Mouse (Mus musculus): ENCODE data around the gene Napsa.

Napsa gene

DNA sequence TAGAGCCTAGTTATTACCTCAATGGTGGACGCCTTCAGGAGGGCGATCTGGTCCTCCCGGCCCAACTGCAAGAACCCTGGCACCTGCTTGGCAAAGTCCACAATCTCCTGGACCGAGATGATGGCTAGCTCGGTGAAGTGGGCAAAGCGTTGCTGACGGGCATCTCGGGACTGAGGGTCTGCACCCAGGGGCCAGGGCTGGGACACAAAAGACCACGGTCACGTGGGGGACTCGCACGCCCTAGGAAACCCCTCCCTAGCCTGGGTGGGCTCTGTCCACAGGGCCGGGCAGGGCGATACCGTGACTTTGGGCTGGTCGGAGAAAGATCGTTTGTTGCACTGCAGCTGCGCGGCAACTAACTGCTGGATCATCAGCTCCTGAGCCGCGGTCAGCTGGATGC, 20.9 kb upstream of the Napsa start:
- no peaks in the 10 kb centered on the region for H3K27me3 ChIP-seq (ENCODE audit: control insufficient read depth, insufficient read depth, low read length, poor library complexity, severe bottlenecking)
- DNase-seq (ENCODE audit: low read depth, low spot score), result no peak
- H3K36me3 ChIP-seq (ENCODE audit: control insufficient read depth, insufficient read depth, low read length, poor library complexity, severe bottlenecking), result peaks cover 18% of the 10 kb centered on the region

- Histone ChIP-seq H3K27me3 (ENCODE audit: control insufficient read depth, insufficient read depth, low read length, poor library complexity, severe bottlenecking) (no peaks in the 10 kb centered on the region), H3K36me3 (ENCODE audit: control insufficient read depth, insufficient read depth, low read length, poor library complexity, severe bottlenecking) (peaks cover 18% of the 10 kb centered on the region)
- no peak for DNase-seq (ENCODE audit: low read depth, low spot score)
These were observed 20.4 kb upstream of the Napsa start for GRCm38 (mm10) chr7:44551731-44552130.

DNA sequence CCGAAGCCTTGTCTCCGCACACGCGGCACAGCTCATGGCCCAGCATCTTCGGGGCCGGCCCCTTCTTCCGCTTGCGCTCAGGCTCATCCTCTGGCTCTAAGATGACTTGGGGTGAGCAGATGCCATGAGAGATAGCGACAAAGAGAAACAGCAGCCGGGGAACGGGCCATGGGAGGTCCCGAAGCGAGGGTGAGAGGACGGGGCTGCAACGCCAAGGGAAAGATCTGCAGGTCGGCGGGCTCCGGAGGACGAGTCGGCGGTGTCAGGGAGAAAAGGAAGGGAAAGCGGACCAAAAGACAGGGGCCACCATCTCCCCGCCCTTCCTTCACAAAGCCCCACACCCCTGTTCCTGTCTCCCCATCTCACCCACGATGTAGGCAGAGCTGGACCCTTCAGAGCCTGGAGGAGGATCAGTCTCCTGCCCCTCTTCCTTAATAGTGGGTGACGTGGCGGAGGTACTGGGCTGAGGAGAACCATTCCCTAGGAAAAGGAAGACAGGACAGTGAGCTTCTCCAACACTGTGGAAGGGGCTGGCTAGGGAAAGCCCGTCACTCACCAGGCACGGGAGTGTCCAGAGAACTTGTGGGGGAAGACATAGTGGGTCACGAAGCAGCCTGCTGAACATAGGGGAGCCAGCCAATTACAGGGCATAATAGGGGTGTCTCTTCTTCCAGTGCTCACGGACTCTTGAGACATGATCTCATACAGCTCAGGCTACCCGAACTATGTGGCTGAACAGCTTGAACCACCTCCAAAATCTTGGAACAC, 19.9 kb upstream of the Napsa start:
- peaks cover 18% of the 10 kb centered on the region for H3K36me3 ChIP-seq (ENCODE audit: control insufficient read depth, insufficient read depth, low read length, poor library complexity, severe bottlenecking)
- no peaks in the 10 kb centered on the region for H3K27me3 ChIP-seq (ENCODE audit: control insufficient read depth, insufficient read depth, low read length, poor library complexity, severe bottlenecking)
- no peak for DNase-seq (ENCODE audit: low read depth, low spot score)

GRCm38 (mm10) chr7:44553196-44553764, 18.9 kb upstream of the Napsa start:
- Histone ChIP-seq H3K27me3 (ENCODE audit: control insufficient read depth, insufficient read depth, low read length, poor library complexity, severe bottlenecking) (no peaks in the 10 kb centered on the region), H3K36me3 (ENCODE audit: control insufficient read depth, insufficient read depth, low read length, poor library complexity, severe bottlenecking) (peaks cover 18% of the 10 kb centered on the region)
- DNase-seq (ENCODE audit: low read depth, low spot score), result peak; percentile 90

DNA sequence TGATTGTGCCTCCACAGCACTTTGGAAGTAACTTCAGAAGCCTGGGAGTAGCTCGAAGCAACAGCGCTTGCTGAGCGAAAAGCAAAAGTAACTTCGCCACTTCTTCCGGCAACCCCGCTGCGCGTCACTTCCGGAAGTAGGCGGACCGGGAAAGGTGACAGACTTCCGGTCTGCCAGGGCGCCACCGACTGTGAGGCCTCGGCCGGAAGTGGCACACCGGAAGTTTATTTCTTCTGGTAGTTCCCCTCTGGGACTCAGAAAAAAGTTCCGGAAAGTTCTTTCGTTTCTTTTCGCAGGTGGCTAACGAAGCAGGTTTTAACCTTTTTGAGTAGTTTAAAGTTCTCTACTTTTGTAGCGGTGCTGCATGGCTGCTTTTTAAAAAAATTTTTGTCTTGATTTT, 18.4 kb upstream of the Napsa start, which contains the start of gene Nr1h2:
Gene Nr1h2, minus strand, starts transcription at position 126 of the 400 bp plus-strand sequence.
- Histone ChIP-seq H3K36me3 (ENCODE audit: control insufficient read depth, insufficient read depth, low read length, poor library complexity, severe bottlenecking) (peaks cover 18% of the 10 kb centered on the region), H3K27me3 (ENCODE audit: control insufficient read depth, insufficient read depth, low read length, poor library complexity, severe bottlenecking) (no peaks in the 10 kb centered on the region)
- DNase-seq (ENCODE audit: low read depth, low spot score), result peak; percentile 99

- Histone ChIP-seq H3K27me3 (ENCODE audit: control insufficient read depth, insufficient read depth, low read length, poor library complexity, severe bottlenecking) (no peaks in the 10 kb centered on the region), H3K36me3 (ENCODE audit: control insufficient read depth, insufficient read depth, low read length, poor library complexity, severe bottlenecking) (no peaks in the 10 kb centered on the region)
- DNase-seq (ENCODE audit: low read depth, low spot score), result no peak
These were observed 14.6 kb upstream of the Napsa start for GRCm38 (mm10) chr7:44557629-44558028.

- Histone ChIP-seq H3K36me3 (ENCODE audit: control insufficient read depth, insufficient read depth, low read length, poor library complexity, severe bottlenecking) (no peaks in the 10 kb centered on the region), H3K27me3 (ENCODE audit: control insufficient read depth, insufficient read depth, low read length, poor library complexity, severe bottlenecking) (no peaks in the 10 kb centered on the region)
- DNase-seq (ENCODE audit: low read depth, low spot score), result peak; percentile 94
These were observed 11.5 kb upstream of the Napsa start for GRCm38 (mm10) chr7:44560435-44561400.

DNA sequence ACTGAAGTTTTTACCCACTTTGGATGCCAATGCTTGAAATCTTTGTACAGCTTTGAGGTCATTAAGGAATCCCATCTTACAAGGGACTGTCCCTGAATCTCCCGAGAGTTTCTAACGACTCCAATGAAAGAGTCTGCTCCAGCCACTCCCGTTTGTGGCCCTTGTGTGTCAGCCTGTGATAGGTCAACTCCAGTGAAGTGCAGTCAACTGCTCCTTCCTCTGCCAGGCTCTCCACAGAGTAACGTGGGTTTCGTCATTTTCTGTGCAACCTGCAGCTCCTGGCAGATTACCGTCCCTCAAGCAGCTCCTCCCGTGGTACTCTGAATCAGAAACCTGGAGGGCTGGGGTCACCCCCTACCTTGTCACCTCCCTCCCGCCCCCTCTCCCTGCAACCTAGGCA, 8.9 kb upstream of the Napsa start:
- Histone ChIP-seq H3K27me3 (ENCODE audit: control insufficient read depth, insufficient read depth, low read length, poor library complexity, severe bottlenecking) (no peaks in the 10 kb centered on the region), H3K36me3 (ENCODE audit: control insufficient read depth, insufficient read depth, low read length, poor library complexity, severe bottlenecking) (no peaks in the 10 kb centered on the region)
- DNase-seq (ENCODE audit: low read depth, low spot score), result no peak

DNA sequence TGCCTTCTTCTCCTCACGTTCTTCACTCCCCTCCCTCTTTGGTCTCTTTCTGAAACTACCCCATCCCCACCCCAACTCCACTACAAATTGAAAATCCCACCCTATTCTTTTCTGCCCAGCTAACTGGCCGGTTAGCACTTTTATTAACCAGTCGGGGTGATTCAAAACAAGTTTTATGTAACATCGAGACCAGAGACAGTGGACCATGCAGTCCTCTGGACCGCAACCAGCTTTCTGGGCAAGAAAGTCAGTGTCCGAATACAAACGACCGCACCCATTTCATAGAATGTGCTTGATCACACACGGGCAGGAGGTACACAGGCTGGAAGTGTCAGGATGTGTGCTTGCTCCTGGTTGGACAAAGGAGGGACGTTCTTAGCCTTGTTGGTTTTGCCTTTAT, 7.7 kb upstream of the Napsa start:
- no peaks in the 10 kb centered on the region for H3K36me3 ChIP-seq (ENCODE audit: control insufficient read depth, insufficient read depth, low read length, poor library complexity, severe bottlenecking)
- DNase-seq (ENCODE audit: low read depth, low spot score), result no peak
- H3K27me3 ChIP-seq (ENCODE audit: control insufficient read depth, insufficient read depth, low read length, poor library complexity, severe bottlenecking), result no peaks in the 10 kb centered on the region

GRCm38 (mm10) chr7:44565414-44565813, 6.8 kb upstream of the Napsa start:
- peak; percentile 57 for DNase-seq (ENCODE audit: low read depth, low spot score)
- H3K27me3 ChIP-seq (ENCODE audit: control insufficient read depth, insufficient read depth, low read length, poor library complexity, severe bottlenecking), result no peaks in the 10 kb centered on the region
- no peaks in the 10 kb centered on the region for H3K36me3 ChIP-seq (ENCODE audit: control insufficient read depth, insufficient read depth, low read length, poor library complexity, severe bottlenecking)

DNA sequence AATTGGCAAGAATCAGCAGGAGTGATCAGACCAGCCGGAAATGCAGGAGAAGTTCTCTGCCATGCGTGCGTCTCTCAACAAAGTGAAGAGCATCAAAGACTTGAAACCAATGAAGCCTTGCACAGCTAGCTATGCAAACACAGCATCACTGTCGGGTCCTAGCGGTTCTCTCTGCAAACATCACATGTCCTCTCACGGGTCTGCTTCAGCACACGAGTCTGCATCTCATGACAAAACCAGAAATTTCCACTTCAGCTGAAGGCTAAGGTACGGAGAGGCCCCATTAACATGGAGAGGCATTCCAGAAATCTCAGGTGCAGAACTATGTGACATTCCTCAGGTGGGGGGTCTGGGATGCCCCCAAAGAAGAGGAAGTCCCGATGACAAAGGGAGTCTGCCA, 3.4 kb upstream of the Napsa start:
- Histone ChIP-seq H3K36me3 (ENCODE audit: control insufficient read depth, insufficient read depth, low read length, poor library complexity, severe bottlenecking) (no peaks in the 10 kb centered on the region), H3K27me3 (ENCODE audit: control insufficient read depth, insufficient read depth, low read length, poor library complexity, severe bottlenecking) (no peaks in the 10 kb centered on the region)
- peak; percentile 44 for DNase-seq (ENCODE audit: low read depth, low spot score)

DNA sequence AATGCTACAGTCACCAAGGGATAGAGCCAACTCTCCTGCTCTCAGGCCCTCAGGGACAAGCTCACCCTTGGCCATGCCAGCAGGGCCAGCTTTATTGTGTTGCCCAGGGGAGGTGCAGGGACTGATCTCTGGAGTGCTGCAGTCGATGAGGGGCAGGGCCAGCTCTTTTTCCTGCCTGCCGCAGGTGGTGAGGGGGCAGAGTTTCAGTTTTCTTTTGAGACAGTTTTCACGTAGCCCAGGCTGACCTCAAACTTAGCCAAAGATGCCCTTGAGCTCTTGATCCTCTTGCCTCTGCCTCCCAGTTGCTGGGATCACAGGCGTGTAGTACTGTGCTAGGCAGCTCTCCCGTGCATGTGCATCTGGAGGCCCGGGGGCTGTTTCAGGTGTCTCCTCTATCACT, 1.2 kb upstream of the Napsa start:
- Histone ChIP-seq H3K27me3 (ENCODE audit: control insufficient read depth, insufficient read depth, low read length, poor library complexity, severe bottlenecking) (no peaks in the 10 kb centered on the region), H3K36me3 (ENCODE audit: control insufficient read depth, insufficient read depth, low read length, poor library complexity, severe bottlenecking) (peaks cover 5% of the 10 kb centered on the region; the same call in 1 of the 2 replicates)
- peak; percentile 43 for DNase-seq (ENCODE audit: low read depth, low spot score)

- Histone ChIP-seq H3K36me3 (ENCODE audit: control insufficient read depth, insufficient read depth, low read length, poor library complexity, severe bottlenecking) (peaks cover 5% of the 10 kb centered on the region; the same call in 1 of the 2 replicates), H3K27me3 (ENCODE audit: control insufficient read depth, insufficient read depth, low read length, poor library complexity, severe bottlenecking) (no peaks in the 10 kb centered on the region)
- no peak for DNase-seq (ENCODE audit: low read depth, low spot score)
These were observed 369 bp upstream of the Napsa start for GRCm38 (mm10) chr7:44571811-44572210.

- peak; percentile 39 for DNase-seq (ENCODE audit: low read depth, low spot score)
- no peaks in the 10 kb centered on the region for H3K27me3 ChIP-seq (ENCODE audit: control insufficient read depth, insufficient read depth, low read length, poor library complexity, severe bottlenecking)
- H3K36me3 ChIP-seq (ENCODE audit: control insufficient read depth, insufficient read depth, low read length, poor library complexity, severe bottlenecking), result peaks cover 5% of the 10 kb centered on the region; the same call in 1 of the 2 replicates
These were observed 840 bp downstream of the Napsa start for GRCm38 (mm10) chr7:44572956-44573484.

All from splenic B cell, adult 2 months (primary cell).